Mouse (Mus musculus) embryonic facial prominence, embryonic 12.5 days (tissue): ENCODE results near the gene Adora1. TPM values are rescaled to one million over a fixed set of nuclear protein-coding genes. Genes with fewer than 3 reads are reported as not detected.

Source experiments
- polyA plus RNA-seq: library from polyadenylated mRNA; unstranded; fragments of >200 nt; fragmentation: Nextera tagmentation; extraction: Ambion mirVana; gene quantifications from 2 replicates; pipeline ENCODE4 v1.2.1, GENCODE M21; 2016

The Adora1 gene
- polyA plus RNA-seq, 1 experiment from 2014 or later: 2.1 TPM

Other genes with a start within 250 kb of the Adora1 start
- 6.2 and 7.2 TPM in 2 replicates for gene Fmod, start 198.2 kb downstream of the Adora1 start, polyA plus RNA-seq
- 34.2 and 37.5 TPM in 2 replicates for gene Btg2, start 156.3 kb downstream of the Adora1 start, polyA plus RNA-seq
- gene Chit1, start 124.2 kb downstream of the Adora1 start, polyA plus RNA-seq: not detected in 2 replicates
- 1.9 and 3.6 TPM in 2 replicates for gene Chil1, start 53.3 kb downstream of the Adora1 start, polyA plus RNA-seq
- 19.9 and 28.3 TPM in 2 replicates for gene Mybph, start 42.0 kb downstream of the Adora1 start, polyA plus RNA-seq
- 62.9 and 76.2 TPM in 2 replicates for gene Myog, start 54.6 kb upstream of the Adora1 start, polyA plus RNA-seq
- 7.0 TPM in 2 replicates for gene Ppfia4, start 97.5 kb upstream of the Adora1 start, polyA plus RNA-seq
- 102 and 105 TPM in 2 replicates for gene Tmem183a, start 126.5 kb upstream of the Adora1 start, polyA plus RNA-seq
- gene 4933406M09Rik, start 150.5 kb upstream of the Adora1 start, polyA plus RNA-seq: not detected in 2 replicates
- 38.0 and 39.5 TPM in 2 replicates for gene Cyb5r1, start 170.1 kb upstream of the Adora1 start, polyA plus RNA-seq
- gene Adipor1, start 179.9 kb upstream of the Adora1 start, polyA plus RNA-seq: 76.0 and 78.1 TPM in 2 replicates
- gene Klhl12, start 220.1 kb upstream of the Adora1 start, polyA plus RNA-seq: 33.5 and 34.9 TPM in 2 replicates